Mouse (Mus musculus): ENCODE measurements around the gene Serpind1.
A peak's percentile ranks its signal among the peaks of the same experiment; 100 is the strongest.

The Serpind1 gene

GRCm38 (mm10) chr16:17331116-17331515, at the start of gene Serpind1:
TSS of gene Serpind1 (plus strand) at chr16:17331371.
- no peak for DNase-seq (ENCODE audit: low spot score in 2 of 2)

DNA sequence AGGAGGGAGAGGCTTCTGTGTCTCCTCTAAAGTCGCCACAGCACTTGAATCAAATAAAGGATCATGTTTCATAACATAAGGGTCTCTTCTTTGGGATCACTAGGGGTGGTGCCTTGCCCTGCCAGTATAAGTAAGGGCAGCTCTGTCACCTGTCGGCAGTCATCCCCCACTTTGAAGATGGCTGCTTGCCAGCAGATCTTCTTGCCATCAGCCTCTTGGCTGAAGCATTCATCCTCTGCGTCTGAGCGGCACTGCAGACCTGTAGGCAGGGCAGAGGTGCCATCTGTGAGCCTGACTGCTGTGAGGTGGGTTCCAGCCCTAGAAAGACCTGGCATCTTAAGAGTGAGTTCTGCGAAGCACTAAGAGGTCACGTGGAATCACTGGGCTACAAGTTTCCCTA, 48.0 kb upstream of the Serpind1 start:
- DNase-seq (ENCODE audit: low spot score in 2 of 2) = no peak

DNA sequence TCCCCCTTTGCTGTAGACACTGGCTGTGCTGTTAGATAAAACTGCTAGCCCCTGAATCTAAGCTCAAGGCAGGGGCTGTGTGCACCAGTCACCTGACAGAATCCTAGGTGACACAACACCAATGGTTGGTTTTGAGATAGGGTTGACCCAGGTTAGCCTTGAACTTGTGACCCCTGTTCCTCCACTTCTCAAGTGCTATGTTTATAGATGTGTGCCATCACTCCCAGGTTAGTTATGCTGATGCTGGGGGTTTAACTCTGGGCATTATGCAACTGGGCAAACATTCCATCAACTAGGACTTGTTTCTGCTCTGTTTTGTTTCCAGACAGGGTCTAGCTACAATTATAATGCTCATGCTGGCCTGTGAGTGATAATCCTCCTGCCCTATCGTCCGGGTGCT, 44.1 kb upstream of the Serpind1 start:
- DNase-seq (ENCODE audit: low spot score in 2 of 2) = no peak

- no peak for DNase-seq (ENCODE audit: low spot score in 2 of 2)
Observed at GRCm38 (mm10) chr16:17291016-17291415, 40.2 kb upstream of the Serpind1 start.

DNA sequence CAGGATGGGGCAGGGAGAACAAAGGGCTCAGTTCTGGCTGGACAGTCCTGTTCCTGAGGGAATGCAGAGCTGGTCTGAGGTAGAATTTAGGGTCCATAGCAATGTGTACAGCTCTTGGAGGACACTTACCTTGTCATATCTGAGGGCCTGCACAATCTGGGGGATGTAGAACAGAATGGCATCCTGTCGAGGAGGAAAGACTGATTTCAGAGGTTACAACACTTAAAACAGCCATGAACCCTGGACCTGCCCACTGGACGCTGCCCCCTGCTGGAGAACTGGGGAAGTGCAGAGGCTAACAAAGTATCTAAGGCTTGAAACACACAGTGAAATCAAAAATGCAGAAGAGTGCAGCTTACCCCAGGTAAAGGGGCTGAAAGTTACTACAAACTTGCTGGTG, 38.4 kb upstream of the Serpind1 start:
- peak; percentile 54 to 65 for DNase-seq (ENCODE audit: low spot score in 2 of 2)

DNA sequence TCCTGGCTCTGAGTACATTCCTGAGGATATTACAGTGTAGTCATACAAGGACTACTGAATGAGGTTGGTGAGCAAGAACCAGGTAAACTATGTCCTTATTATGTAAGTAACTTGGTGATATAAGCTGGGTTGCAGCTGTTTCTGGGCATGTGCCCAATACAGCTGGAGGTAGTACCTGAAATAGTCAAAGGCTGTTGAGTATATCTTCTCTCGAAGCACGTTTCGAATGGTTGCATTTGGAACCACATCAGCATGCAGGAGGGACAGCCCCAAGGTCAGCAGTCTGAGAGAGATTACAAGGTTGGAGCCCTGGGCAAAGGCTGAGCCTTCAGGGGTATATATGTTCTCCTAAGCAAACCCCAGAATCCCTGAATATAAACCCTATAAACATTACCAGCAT, 30.4 kb upstream of the Serpind1 start:
- DNase-seq (ENCODE audit: low spot score in 2 of 2) = peak; percentile 28 to 37

DNA sequence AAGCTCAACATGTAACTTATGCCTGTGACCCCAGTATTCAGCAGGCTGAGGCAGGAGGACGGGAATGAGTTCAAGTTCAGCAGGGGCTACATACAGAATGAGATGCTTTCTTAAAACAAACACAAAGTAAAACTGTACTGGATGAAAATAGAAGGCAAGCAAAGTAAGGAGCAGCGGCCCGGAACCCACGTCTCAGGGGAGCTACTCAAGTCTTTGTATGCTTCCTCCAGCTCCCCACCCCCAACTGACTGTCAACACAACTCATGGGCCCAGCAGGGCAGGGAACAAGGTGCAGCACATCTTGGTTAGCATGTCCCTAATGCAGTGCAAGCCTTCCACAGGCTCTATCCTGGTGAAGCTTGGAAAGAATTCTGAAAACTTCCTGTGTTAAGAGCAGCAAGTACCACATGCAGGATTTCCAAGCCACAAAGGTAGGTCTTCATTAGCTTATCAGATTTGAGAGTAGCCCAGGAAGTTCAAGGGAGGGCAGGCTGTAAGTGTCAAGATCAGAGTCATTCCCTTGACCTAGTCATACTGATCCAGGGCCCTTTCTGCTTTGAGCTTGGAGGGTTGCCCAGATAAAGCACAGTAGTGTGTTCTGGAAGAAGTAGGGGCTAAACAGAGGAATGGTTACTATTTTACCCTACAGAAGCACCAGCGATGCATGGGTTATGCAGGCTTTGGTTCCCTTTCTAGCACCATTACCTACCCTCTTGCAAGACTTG, 27.5 kb upstream of the Serpind1 start:
- DNase-seq (ENCODE audit: low spot score in 2 of 2) = peak; percentile 74 to 75

GRCm38 (mm10) chr16:17307461-17307860, 23.7 kb upstream of the Serpind1 start:
- no peak for DNase-seq (ENCODE audit: low spot score in 2 of 2)

- DNase-seq (ENCODE audit: low spot score in 2 of 2) = no peak
Observed at GRCm38 (mm10) chr16:17309036-17309435, 22.1 kb upstream of the Serpind1 start.

- no peak for DNase-seq (ENCODE audit: low spot score in 2 of 2)
Observed at GRCm38 (mm10) chr16:17312531-17312930, 18.6 kb upstream of the Serpind1 start.

DNA sequence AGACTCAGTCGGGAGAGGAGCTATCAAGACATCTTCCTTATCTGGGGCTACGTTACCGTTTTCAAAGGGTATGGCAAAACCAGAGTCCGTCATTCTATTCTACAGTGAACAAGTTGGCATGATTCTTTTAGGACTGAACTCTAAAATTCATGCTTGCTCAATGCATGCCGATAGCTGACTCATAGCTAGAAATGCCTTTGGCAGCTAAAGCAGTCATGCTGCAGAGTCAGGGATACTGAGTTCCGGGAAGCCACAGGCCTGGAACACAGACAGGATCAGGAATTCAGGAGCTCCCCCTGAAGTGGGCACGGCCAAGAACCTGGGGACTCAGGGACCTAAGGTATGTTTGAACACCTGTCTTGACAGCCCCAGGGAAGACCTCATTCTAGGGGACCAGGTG, 14.6 kb upstream of the Serpind1 start:
- no peak for DNase-seq (ENCODE audit: low spot score in 2 of 2)

DNA sequence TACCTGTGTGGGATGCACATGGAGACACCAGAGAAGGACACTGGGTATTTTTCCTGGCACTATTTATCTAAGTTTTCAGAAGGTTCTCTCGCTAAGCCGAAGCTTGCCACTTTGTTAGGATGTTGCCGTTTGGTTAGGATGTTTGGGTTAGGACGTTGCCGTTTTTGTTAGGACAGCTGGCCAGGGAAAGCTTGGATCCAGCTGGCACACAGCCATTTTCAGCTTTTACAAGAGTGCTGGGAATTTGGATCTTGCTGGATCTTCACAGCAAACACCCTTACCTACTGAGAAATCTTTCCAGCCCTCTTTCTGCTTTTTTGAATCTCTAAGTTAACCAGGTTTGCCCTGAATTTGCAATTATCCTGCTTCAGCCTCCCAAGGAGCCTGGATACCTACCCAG, 9.7 kb upstream of the Serpind1 start:
- DNase-seq (ENCODE audit: low spot score in 2 of 2) = no peak

DNA sequence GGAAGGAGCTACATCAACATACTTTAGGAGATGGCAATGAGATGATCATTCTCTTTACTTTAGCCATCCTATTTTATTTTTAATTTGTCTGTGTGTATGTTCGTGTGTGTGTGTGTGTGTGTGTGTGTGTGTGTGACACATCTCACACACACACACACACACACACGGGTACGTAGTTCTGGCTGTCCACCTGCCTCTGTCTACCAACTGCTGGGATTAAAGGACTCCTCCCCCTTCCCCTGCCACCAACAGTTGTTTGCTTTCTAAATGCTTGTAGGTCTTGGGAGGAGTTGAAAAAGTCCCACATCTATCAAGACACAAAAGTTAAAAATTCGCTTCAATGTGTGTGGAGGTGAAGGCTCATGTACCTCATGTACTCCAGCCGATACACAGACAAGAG, 6.4 kb upstream of the Serpind1 start:
- no peak for DNase-seq (ENCODE audit: low spot score in 2 of 2)

- DNase-seq (ENCODE audit: low spot score in 2 of 2) = no peak
Observed at GRCm38 (mm10) chr16:17326064-17326463, 5.1 kb upstream of the Serpind1 start.

DNA sequence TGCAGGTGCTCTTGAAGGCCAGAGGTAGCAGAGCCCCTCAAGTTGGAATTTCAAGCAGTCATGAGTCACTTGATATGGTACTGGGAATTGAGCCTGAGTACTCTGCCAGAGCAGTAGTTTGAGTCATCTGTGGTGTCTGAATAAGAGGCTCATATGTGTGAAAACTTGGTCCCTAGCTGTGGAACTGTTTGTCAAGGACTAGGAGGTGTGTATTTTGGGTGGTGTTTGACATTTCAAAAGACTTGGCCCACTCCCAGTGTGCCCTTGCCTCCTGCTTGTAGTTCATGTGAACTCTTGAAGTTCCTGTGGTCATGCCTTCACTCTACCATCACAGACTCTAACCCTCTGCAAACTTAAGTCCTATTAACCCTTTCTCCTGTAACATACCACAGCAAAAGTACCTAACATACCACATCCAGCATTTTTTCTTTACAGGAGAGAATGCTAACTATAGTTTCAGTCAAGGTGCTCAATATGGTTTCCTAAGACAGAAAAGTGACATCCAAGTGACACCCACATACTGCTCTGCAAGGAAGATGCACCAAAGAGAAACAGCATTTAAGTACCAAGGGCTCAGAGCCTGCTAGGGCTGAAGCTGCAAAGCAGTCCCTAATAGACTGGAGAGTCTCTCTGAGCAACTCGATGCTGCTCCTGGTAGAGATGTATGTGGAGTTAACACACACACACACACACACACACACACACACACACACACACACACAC, 1.2 kb upstream of the Serpind1 start:
- DNase-seq (ENCODE audit: low spot score in 2 of 2) = no peak

DNA sequence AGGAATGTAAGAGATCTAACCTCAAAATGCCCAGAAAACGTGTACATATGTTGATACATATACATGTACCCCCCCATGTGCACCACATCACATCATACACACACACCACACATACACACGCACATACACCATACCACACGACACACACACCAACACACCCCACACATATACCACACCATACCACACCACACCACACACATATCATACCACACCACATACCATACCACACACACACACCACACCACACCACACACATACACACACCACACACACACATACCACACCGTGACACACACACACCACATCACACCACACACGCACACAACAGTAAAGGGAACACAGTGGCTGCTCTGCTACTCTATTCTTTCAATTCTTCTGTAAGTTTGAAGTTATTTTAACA, 684 bp downstream of the Serpind1 start:
- no peak for DNase-seq (ENCODE audit: low spot score in 2 of 2)

DNA sequence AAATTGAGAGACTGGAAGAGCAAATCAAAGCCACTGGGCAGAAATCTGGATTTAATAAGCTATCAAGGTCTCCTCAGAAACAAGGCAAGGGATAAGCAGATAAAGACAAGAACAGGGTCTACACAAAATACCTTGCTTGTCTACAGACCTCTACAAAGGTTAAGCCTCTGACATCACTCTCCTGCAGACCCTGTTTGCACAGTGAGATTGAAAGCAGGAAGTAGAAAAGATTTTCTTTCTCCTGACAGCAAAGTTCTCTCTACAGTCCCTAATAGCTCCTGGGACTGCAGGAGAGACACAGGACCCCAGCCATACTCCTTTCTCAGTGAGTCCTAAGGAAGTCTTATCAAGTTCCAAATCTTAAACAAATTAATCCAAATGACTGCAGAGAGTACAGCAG, 3.4 kb downstream of the Serpind1 start:
- no peak for DNase-seq (ENCODE audit: low spot score in 2 of 2)

DNA sequence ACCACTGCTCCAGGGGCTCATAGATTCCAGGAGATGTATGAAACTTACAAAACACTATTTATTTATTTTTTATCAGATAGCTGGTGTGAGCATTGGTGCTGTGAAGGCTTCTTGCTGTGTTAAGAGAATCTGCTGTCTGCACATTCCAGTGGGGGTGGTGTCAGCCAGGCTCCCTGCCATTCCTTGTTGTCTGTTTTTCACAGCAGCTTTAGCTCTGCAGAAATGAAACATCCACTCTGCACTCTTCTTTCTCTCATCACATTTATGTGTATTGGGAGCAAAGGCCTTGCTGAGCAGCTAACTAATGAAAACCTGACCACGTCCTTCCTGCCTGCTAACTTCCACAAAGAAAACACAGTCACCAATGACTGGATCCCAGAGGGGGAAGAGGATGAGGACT, 4.9 kb downstream of the Serpind1 start:
- DNase-seq (ENCODE audit: low spot score in 2 of 2) = no peak

DNA sequence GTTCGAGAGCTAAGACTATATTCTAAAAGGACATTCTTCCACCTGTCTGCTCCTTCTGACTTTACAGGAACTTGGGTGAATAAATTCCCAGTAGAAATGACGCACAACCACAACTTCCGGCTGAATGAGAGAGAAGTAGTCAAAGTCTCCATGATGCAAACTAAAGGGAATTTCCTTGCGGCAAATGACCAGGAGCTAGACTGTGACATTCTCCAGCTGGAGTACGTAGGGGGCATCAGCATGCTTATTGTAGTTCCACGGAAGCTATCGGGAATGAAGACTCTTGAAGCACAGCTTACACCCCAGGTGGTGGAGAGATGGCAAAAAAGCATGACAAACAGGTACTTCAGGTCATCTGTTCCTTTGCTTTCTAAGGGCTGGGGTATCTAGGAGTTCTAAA, 8.5 kb downstream of the Serpind1 start:
- no peak for DNase-seq (ENCODE audit: low spot score in 2 of 2)

DNA sequence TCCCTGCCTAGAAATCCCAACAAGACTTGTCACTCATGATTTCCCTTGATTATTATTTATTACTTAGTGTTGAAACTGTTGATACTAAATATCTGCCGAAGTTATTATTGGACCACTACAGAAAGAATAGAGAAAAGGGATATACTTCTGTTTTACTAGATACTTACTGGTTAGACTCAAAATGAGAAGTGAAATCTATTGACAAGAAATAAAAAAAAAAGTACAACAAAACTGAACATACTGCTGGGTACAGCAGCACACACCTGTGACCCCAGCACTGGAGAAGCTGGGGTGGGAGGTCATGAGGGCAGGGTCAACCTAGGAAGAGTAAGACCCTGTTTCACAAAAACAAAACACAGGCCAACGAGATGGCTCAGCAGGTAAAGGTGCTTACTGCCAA, 9.5 kb downstream of the Serpind1 start:
- DNase-seq (ENCODE audit: low spot score in 2 of 2) = no peak

- DNase-seq (ENCODE audit: low spot score in 2 of 2) = no peak
Observed at GRCm38 (mm10) chr16:17341847-17342246, 10.7 kb downstream of the Serpind1 start.

- DNase-seq (ENCODE audit: low spot score in 2 of 2) = no peak
Observed at GRCm38 (mm10) chr16:17345141-17345812, 14.1 kb downstream of the Serpind1 start.

DNA sequence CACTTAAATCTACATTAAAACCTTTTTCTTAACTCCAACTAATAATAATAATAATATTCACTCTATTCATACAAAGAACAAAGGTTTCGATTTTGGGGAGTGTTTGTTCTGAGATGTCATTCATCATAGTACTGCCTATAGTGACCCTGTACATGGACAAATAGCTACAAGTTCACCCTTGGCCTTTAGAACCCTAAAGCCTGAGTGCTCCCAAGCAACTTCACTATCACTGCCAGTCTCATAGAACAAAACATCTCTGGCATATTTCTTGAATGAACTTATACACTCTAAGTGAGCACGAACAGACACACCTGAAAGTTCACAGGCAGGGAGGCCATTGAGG, 14.6 kb downstream of the Serpind1 start:
- DNase-seq (ENCODE audit: low spot score in 2 of 2) = no peak

Measured in spleen, postnatal 36 days (tissue).